Mouse (Mus musculus): ENCODE data around the gene Plekha5. TPM values are rescaled to one million over a fixed set of nuclear protein-coding genes. Genes with fewer than 3 reads are reported as not detected.
"Not testable (repeated sequence)": the region's sequence is repeated elsewhere in the genome, so short reads cannot be mapped to it uniquely, and the experiment has no call there.

Plekha5 gene
- total RNA-seq, 2 experiments from 2014 or later = 38.3 to 39.2 TPM

DNA sequence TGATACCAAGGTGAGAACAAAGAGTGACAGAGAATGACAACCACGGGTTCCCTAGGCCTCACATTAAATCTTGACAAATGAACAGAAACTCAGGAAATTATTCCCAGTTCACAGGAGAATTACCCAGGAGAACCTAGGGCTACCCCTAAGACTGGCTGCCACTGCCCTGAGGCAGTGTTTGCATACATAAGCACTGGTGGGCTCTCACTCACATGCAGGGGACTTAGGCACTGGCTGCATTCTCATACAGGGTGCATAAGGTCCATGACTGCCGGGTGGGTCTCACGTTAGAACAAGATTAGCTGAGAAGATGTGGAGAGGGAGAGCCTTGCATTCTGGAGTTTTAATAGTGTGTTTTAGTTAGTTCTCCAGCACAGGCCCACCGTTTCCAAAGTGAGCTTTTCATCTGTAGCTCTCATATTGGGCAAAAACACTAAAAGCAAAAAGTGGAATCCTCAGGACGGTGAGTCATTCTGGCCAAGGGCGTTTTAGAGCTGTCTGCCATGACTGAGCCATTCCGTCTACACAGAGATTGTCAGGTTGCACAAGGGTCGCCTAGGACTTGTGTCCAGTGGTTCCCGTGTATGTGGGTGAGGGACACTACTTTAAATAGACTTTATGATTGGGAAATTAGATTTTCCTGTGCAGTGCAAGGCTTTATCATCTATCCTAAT lies 138.2 kb downstream of the Plekha5 start:
- DNase-seq = no peak
- intact Hi-C loops (cut with DNase I) = no loop called here

DNA sequence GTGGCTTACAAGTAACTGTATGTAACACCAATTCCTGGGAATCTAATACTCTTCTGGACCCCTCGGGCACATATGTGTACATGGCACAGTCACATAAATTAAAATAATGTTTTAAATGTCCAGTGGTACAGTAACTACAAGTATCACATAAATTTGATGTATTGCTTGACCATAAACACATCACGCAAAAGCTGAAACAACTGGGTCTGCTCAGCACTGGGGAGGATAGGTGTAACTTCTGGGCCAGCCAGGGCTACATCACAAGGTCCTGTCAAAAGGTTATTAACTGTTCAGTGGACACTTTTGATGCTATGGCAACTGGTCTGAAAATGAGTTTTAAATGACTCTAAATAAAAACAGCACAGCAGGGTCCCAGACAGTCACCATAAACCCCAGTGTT lies 143.3 kb downstream of the Plekha5 start:
- intact Hi-C loops (cut with DNase I) = no loop called here
- DNase-seq = no peak

DNA sequence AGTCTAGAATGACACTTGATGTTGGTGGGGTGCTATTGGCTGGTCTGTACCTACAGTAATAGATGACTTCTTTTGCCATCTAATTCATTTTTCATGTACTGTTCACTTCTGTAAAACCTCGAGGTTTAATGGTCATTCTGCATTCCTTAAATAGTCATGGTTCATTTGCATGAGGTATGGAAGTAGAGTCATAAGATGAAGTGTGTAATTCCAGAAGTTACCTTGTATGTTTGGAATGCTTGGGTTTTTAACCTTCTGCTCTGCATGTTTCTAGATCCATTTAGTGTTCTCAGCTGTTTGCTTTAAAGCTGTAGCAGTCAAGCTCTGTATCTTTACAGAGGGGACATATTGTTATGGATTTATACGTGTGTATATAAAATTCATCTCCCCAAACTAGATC lies 144.0 kb downstream of the Plekha5 start:
- intact Hi-C loops (cut with DNase I) = no loop called here
- DNase-seq = no peak

DNA sequence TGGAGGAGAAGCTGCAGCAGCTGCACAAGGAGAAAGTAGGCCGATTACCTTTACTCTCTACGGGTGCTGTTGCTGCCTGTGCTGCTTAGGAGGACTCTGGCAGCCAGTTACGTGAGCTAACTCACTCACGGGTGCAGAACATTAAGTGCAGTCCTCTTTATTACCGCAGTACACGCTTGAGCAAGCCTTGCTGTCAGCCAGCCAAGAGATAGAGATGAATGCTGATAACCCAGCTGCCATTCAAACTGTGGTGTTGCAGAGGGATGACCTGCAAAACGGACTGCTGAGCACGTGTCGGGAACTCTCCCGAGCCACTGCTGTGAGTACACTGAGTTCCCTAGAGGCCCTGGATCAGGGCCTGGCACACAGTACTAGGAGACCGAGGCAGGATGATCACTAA lies 146.3 kb downstream of the Plekha5 start:
- intact Hi-C loops (cut with DNase I) = no loop called here
- DNase-seq = peak in 1 of 2 experiments; percentile 35

DNA sequence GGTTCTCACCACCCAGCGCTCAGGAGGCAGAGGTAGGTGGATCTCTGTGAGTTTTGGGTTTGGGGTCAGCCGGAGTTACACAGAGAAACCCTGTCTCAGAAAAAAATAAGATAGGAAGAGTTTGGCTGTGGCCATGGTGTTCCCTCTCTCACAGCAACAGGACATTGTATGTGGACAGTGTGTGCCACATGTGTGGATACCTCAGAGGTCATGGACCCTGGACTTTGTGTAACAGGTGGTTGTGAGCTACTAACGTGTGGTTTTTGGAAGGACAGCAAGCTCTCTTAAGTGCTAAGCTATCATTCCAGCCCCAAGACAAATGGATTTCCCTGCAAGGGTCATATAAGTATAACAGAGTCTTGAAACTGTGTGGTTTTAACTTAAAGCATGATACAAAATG lies 151.1 kb downstream of the Plekha5 start:
- intact Hi-C loops (cut with DNase I) = no loop called here
- no peak for DNase-seq

DNA sequence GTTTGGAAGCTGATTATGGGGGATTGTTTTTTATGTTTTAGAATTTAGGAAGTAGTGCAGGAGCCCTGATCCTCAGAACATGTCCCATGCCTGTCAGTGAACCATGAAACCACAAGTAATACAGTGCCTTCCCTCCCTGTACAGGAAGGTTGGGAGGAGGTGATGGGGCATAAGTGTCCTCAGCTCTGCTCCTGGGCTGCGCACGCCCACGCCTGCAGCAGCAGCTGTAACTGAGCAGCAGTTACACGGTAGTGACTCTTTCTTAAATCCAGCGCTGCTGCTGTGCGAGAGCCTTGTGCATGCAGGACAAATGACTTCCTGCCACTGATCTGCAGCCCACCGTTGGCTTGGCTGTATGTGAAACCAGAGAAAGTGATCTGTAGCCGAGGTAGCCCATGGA lies 152.3 kb downstream of the Plekha5 start:
- no peak for DNase-seq
- intact Hi-C loops (cut with DNase I) = no loop called here

DNA sequence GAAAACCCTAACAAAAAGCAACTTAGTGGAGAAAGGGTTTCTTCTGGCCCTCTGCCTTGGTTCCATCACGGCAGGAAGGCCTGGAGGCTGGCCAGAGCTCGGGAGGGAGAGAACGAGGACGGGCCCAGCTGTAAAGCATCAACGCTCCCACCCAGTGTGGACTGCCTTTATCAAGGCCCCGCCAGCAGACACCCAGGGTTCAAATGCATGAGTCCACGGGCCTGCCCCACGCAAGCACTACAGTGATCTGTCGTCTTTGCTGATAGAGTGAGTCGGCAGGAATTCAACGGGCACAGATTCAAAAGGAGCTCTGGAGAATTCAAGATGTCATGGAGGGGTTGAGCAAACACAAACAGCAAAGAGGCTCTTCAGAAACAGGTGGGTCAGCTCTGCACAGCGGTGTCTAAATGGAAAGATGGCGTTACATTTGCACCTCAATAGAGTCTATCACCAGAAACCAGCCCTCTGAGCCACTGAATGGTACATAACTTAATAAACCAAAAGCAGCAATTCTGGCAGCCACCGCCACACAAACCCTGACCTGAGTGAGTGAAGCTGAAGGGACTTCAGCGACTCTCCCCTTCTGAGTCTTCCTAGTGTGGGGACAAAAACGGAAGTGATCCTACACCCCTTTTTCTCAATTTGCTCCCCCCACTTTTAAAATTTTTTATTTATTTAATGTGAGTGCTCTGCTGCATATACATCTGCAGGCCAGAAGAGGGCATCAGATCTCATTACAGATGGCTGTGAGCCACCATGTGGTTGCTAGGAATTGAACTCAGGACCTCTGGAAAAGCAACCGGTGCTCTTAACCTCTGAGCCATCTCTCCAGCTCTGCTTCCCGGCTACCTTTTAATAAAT lies 153.3 kb downstream of the Plekha5 start:
- peak; percentile 32 to 33 for DNase-seq
- intact Hi-C loops (cut with DNase I) = no loop called here

DNA sequence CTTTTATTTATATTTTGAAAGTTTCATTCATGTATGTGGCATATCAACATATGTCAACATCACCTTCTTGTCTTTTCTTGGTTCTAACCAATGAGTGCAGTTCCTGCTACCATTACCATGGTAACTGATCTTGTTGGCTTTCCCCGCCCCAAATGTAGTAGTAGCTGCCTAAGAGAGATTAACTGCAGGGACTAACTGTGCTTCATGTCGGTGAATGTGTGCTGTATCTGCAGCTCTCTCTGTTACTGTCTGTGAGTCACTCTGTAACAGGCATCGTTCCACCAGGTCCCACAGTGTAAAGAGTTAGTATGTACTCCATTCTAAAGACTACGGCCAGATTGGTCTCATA lies 153.9 kb downstream of the Plekha5 start:
- intact Hi-C loops (cut with DNase I) = no loop called here
- DNase-seq = no peak

DNA sequence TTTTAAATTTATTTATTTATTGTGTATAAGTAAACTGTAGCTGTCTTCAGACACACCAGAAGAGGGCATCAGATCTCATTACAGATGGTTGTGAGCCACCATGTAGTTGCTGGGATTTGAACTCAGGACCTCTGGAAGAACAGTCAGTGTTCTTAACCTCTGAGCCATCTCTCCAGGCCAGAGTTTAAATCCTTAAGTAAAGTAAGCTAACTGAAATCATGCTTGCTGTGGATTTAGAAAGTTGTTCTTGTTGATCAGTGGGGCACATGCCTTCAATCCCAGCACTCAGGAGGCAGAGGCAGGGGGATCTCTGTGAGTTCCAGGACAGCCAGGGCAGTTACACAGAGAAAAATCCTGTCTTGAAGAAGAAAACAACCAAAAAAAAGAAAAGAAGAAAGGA lies 155.1 kb downstream of the Plekha5 start:
- intact Hi-C loops (cut with DNase I); DNase-seq: not testable (repeated sequence)

DNA sequence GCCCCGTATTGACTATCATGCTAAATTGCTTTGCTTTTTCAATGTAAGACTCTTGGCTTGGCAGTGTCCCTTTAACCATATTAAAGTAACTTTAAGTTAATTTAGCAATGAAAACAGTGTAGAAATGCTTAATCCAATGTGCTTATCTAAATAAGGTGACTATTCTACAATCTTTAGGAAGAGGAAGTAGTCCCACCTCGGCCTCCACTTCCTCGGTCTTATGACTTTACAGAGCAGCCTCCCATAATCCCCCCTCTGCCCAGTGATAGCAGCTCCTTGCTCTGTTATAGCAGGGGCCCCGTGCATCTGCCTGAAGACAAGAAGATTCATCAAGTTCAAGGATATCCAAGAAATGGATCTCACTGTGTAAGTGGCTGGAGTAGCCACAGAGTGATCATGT lies 156.3 kb downstream of the Plekha5 start:
- intact Hi-C loops (cut with DNase I) = loop anchor here (5.0 kb wide), 1 partner anchor 132 kb away; no protein-coding TSS in a partner anchor
- no peak for DNase-seq

DNA sequence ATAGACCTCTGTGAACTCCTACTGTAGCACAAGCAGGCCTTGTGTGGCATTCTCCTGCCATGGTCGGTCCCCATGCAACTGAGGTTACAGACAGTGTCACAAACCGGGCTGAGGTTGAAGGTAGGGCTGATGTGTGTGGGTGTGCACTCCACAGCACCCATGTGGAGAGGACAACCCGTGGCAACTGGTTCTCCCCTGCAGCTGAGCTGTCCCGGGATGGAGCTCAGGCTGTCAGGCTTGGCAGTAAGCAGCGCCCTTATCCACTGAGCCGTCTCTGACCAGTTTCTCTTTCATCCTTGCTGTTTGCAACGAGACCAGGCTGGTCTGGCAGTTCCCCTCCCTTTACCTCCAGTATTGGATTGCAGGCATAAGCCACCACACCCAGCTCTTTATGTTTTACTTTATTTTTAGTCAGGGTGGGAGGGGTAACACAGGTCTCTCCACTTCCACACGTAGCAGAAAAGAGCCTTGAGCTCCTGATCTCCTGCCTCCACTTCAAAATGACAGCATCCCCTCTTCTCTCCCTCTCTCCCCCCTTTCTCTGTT lies 162.9 kb downstream of the Plekha5 start:
- intact Hi-C loops (cut with DNase I) = no loop called here
- DNase-seq = no peak

DNA sequence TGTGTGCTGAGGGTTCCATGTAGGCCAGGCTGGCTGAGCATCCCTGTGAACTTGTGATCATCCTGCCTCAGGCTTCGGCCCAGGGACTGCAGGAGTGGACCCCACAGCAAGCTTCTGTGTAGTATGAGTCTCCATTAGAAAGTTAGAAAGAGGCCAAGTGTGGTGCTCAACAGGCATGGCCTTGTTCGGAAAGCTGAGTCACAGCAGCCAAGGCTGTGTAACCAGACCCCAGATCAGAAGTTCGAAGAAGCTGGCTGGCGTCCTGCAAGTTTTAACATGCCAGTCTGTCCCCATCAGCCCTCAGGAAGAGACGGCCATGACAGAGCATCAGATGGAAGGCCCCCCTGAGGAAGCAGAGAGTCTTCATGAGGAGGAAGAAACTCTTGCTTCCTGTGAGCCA lies 167.5 kb downstream of the Plekha5 start:
- no peak for DNase-seq
- intact Hi-C loops (cut with DNase I) = no loop called here

DNA sequence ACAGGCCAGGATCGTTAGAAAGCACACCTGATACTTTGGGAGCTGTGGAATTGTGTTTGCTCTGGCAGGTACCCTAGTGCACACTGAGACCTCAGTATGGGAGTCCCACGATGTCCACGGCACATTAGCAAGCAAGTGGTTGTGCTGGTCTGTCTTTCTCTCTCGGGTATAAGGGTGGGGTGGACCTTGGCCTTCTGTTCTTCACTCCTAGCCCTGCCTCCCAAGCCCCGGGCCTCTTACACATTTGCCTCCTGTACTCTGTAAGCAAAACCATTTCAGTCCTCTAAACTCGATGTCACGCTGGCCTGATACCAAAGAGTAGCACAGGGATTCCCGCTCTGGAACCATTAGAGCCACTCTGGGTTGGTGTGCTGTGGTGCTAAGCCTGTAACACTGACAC lies 168.9 kb downstream of the Plekha5 start:
- intact Hi-C loops (cut with DNase I) = no loop called here
- DNase-seq = no peak

DNA sequence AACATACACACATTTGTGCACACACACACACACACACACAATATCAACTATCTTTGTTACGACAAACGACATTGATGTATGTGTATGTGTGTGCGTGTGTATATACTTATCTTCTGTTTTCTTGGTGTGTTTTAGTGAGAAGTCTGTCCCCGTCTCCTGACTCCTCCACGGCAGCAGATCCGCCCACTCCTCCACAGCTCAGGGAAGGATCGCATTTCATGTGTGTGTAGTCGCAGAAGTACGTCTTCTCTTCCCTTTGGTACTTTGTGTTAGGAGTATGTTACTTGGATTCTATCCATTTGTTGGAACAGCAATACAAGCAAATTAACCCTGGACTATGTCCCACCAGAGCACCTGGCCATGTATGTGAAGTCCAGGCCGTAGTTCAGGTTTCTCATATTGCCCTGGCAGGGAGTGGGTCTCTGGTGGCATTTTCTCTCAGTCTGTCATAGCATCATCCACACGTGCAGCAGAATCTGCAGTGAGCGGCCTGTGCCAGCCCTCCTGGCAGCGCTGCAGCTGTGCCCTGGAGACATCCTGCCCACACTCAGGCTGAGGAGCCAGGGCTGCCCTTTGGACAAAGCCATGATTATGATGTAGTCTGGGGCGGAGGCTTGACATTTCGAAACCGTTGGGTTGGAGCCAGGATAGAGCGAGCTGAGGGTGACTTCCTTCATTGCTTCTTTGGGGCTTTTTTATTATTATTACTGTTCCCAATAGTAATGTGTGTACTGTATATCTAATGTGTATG lies 169.7 kb downstream of the Plekha5 start:
- intact Hi-C loops (cut with DNase I) = no loop called here
- DNase-seq = peak; percentile 54 to 58

DNA sequence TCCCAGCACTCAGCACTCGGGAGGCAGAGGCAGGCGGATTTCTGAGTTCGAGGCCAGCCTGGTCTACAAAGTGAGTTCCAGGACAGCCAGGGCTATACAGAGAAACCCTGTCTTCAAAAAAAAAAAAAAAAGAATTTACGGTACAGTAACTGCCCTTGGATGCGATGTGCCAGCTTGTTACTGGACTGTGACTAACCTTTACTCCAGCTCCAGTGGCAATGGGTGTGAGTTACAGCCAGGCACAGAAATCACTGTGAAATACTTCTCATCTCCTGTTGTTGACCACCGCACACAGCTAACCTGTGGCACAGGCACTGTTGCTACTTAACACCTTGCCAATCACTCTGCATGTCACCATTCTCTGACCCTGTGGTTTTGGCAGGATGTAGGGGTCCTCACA lies 171.7 kb downstream of the Plekha5 start:
- DNase-seq; intact Hi-C loops (cut with DNase I): not testable (repeated sequence)

DNA sequence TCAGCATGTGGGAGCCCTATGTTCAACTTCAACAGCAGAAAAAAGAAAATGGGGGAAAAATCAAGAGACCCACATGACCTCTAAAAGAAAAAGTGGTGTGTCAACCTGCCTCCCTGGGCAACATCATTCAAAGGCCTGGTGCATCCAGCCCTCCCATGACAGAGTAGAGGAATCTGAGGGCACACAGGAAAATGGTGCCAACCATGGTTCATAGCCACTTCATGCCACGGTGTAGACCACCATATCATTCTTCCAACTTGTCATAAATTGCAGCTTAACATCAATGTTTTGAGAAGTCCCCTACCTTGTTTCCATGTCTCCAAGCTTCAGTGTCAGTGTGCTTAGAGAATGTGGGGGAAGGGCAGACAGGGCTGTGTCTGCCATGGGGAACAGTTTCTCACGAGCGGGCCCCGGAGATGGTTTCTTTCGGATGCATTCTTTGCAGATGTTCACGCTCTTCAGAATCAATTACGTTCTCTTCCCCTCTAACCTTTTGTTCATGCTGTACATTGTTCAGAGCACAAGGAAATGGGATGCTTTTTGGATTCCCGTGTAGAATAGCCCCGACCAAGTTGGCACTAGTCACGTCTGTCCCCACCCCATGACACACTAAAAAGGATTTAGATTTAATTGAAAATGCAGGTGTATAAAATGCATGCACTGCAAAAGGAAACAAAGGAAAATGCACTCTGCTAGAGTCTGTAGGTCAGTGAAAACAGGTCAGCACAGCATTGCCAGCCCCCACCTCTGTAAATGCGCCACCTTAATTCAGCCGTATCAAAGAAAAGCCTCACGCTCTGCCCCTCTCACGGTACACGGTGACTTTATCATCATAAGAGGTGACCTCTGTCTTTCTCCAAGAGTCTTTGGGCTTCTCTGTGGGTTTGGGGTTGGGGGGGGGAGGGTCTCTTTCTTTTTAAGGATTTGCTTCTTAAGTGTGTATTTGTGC lies 173.8 kb downstream of the Plekha5 start:
- no peak for DNase-seq
- intact Hi-C loops (cut with DNase I) = no loop called here

DNA sequence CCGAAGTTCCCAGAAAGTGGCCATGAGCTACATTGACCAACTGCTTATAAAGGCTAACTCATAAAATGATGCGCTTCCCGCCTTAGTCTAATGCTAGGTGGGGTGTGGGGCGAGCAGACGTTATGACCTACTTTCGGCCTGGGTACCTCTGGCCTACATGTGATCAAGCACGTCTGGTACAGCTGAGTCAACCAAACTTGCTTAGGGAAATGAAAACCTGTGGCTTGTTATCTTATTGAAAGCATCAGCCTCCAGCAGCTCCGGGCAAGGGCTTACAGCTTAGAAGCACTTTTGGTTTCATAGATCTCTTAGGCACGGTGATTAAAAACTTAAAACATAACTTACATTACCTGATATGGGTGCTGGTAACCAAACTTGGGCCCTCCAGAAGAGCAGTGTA lies 174.7 kb downstream of the Plekha5 start:
- DNase-seq = no peak
- intact Hi-C loops (cut with DNase I) = no loop called here

DNA sequence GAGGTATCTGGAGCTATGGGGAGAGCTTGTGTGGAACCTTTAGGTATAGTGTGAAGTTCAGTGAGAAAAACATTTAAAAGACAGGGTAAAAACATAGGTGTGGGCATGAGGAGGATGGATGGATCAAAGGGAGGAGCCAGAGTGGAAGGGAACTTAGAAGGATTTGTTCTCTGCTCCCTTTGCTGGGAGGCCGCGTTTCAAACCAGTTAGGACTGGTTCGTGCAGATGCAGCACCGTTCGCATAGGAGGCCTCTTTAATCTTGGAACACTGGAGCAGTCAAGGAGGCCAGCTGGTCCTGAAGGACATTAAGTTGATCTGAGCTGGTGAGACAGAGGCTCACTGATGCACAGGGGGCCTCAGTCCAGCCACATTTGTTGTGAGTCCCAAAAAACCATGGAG lies 175.5 kb downstream of the Plekha5 start:
- intact Hi-C loops (cut with DNase I) = no loop called here
- DNase-seq = no peak

DNA sequence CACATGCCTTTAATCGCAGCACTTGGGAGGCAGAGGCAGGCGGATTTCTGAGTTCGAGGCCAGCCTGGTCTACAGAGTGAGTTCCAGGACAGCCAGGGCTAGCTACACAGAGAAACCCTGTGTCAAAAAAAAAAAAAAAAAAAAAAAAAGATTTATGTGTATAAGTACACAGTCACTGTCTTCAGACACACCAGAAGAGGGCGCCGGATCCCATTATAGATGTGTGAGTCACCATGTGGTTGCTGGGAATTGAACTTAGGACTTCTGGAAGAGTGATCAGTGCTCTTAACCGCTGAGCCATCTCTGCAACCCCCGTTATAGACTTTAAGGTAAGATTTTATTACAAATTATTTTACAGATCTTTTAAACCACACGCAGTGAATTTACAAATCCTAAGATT lies 176.8 kb downstream of the Plekha5 start:
- intact Hi-C loops (cut with DNase I); DNase-seq: not testable (repeated sequence)

DNA sequence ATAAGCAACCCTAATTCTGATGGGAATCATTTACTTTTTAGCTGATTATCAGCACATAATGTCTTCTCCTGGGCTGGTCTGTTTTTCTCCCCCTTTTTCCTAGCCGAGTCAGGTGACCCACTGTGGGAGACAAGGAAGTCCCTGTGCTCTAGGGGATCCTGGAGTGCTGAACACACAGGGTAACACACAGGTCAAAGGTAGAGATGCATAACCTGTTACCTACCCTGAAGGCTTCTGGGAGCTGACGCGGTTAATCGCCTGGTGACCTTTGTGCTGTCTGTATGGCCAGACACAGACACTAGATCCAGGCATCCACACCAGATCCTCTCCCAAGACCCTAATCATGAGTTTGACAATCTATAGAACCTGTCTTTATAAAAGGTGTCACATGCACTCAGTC lies 177.3 kb downstream of the Plekha5 start:
- no peak for DNase-seq
- intact Hi-C loops (cut with DNase I) = no loop called here

Measured in heart, postnatal 10 days (tissue).